Mouse (Mus musculus) kidney, adult 2 months (tissue): Measurements from ENCODE around the gene Alox15.

Experiments used
- CTCF ChIP-seq: fragments of 200-500 bp; conservative IDR thresholded peaks from 2 replicates; pipeline ENCODE4 v1.5.1; 2011; ENCODE audit warnings: low read depth, mild to moderate bottlenecking, control low read depth, low read length, moderate library complexity, mixed read lengths; ENCODE audit not compliant: insufficient read depth, insufficient read length
- POLR2A ChIP-seq: fragments of 200-500 bp; IDR thresholded peaks from one replicate; pipeline ENCODE4 v1.6.1; 2011; ENCODE audit warnings: low read depth, low read length, control low read depth

DNA sequence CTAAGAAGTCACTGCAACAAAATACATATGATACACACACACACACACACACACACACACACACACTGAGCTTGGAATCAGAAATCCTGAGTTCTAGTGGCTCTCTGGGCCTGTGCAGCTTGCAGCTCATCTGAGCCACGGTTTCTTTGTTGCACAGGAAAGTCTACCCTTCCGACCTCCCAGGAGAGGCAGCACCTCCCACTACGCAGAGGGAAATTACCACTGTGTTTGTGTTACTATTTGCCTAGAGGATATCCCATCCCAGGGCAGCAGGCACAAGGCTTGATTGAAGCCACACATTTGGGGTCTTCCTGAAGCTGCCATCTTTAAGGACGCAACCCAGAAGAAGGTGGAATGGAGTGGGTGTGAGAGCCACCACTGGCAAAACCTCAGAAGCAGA, 54.4 kb downstream of the Alox15 start:
- TF ChIP-seq CTCF = no peak
- no peak for TF ChIP-seq POLR2A
